In genomic region chr14:121347134-121347533, GRCm38 (mm10) we compare ENCODE assay signal across 20 mouse cellular contexts. TPM values are rescaled to one million over a fixed set of nuclear protein-coding genes. Genes with fewer than 3 reads are reported as not detected.
DNase-seq lines count a peak whose midpoint lies in the region; ATAC-seq and TF ChIP-seq lines count a peak whose summit lies in the region.
"Had no signal": no experiment of that assay in that cellular context is flagged by ENCODE, and none has a peak within 500 bp of the region (broad histone marks: within the 10 kb centered on the region; RNA-seq: fewer than 3 reads in every experiment).

No protein-coding gene starts in this region.

- H3K27ac ChIP-seq in gastrocnemius, adult 2 months = peak overlapping the region; percentile 43; the same call in 1 of the 2 replicates
- H3K27ac ChIP-seq in liver, embryonic 12.5 days = peak overlapping the region; percentile 25; the same call in 1 of the 2 replicates
- H3K27ac ChIP-seq: forebrain, embryonic 10.5 days; layer of hippocampus, adult 2 months; limb, embryonic 10.5 days; midbrain, embryonic 12.5 days had no signal

- TF ChIP-seq CTCF in gastrocnemius, adult 2 months (IDR thresholded peaks at IDR 0.05) = no peak

- H3K4me1 ChIP-seq in liver, embryonic 12.5 days = peaks cover 96% of the 10 kb centered on the region

- ATAC-seq in liver, embryonic 12.5 days = no peak
- peak; percentile 16 for ATAC-seq in granulocyte monocyte progenitor cell, adult 5-6 weeks (replicated peaks; ENCODE audit: poor library complexity, severe bottlenecking)
- ATAC-seq: forebrain, embryonic 16.5 days; hindbrain, embryonic 16.5 days; intestine, embryonic 15.5 days had no signal

- 80% methylated on average over 10 of the region's 10 CpGs for WGBS in liver, embryonic 12.5 days (ENCODE audit: insufficient replicate concordance)

- H3K36me3 ChIP-seq in liver, embryonic 12.5 days = peaks cover 3% of the 10 kb centered on the region; the same call in 1 of the 2 replicates
- H3K36me3 ChIP-seq: forebrain, embryonic 10.5 days; intestine, embryonic 15.5 days; limb, embryonic 10.5 days; midbrain, embryonic 12.5 days had no signal

- H3K4me3 ChIP-seq in gastrocnemius, adult 2 months = no peak overlapping the region
- H3K4me3 ChIP-seq in liver, embryonic 12.5 days = no peak overlapping the region
- H3K4me3 ChIP-seq: forebrain, embryonic 10.5 days; intestine, embryonic 15.5 days; layer of hippocampus, adult 2 months; limb, embryonic 10.5 days; midbrain, embryonic 12.5 days had no signal

- H3K9ac ChIP-seq in liver, embryonic 12.5 days = no peak overlapping the region
- H3K9ac ChIP-seq: intestine, embryonic 15.5 days; midbrain, embryonic 12.5 days had no signal

- DNase-seq in gastrocnemius, adult 2 months = peak; percentile 55
- no peak for DNase-seq in gastrocnemius, postnatal 4 days (ENCODE audit: low spot score in 2 of 2)
- peak; percentile 50 for DNase-seq in heart, postnatal 4 days
- no peak for DNase-seq in heart, adult 9 months (ENCODE audit: low spot score in 2 of 2)
- no peak for DNase-seq in liver
- DNase-seq in right cerebral cortex, postnatal 14 days = no peak
- DNase-seq: lung, adult 2 months; lung, postnatal 14 days; thymus, postnatal 14 days had no signal

- H3K9me3 ChIP-seq in liver, embryonic 12.5 days (replicated peaks) = no peaks in the 10 kb centered on the region
- H3K9me3 ChIP-seq: forebrain, embryonic 10.5 days; G1E; intestine, embryonic 15.5 days; limb, embryonic 10.5 days; midbrain, embryonic 12.5 days had no signal

- H3K4me2 ChIP-seq in liver, embryonic 12.5 days = no peak overlapping the region
- H3K4me2 ChIP-seq: intestine, embryonic 15.5 days; midbrain, embryonic 12.5 days had no signal

- H3K27me3 ChIP-seq in liver, embryonic 12.5 days (replicated peaks) = no peaks in the 10 kb centered on the region
- H3K27me3 ChIP-seq: CH12.LX; intestine, embryonic 15.5 days; midbrain, embryonic 12.5 days had no signal

- intact Hi-C loops in gastrocnemius, adult 2 months (cut with DNase I) = no loop called here

RNA-seq across cellular contexts. Expression of gene Stk24, which starts 32.7 kb away (rescaled TPM):
- total RNA-seq in gastrocnemius, adult 2 months (2021) = 10 to 100 TPM; 29.7 to 40.0 TPM
- total RNA-seq in gastrocnemius, postnatal 4 days (2021) = 10 to 100 TPM; 57.8 to 61.6 TPM
- 10 to 100 TPM; 84.8 to 93.5 TPM for total RNA-seq in heart, postnatal 4 days (2021)
- polyA plus RNA-seq in liver, embryonic 12.5 days (2016; fragmentation: Nextera tagmentation; extraction: Ambion mirVana) = 56.8 and 62.0 TPM in 2 replicates
- 87.1 and 141 TPM in 2 replicates for total RNA-seq in granulocyte monocyte progenitor cell, adult 5-6 weeks (2014; fragmentation: Nextera tagmentation)
- total RNA-seq in granulocyte monocyte progenitor cell, adult 5-6 weeks (2017) = 63.5 and 70.6 TPM in 2 replicates

Comparison
In these comparisons a context has a peak if more than half of its experiments do, and no peak if none do; other contexts are left out.
1. DNase-seq: peak in gastrocnemius, adult 2 months (single experiment) and heart, postnatal 4 days (single experiment); none in gastrocnemius, postnatal 4 days (0 of 2), heart, adult 9 months (0 of 2), liver (single experiment) and right cerebral cortex, postnatal 14 days (single experiment).